Mouse (Mus musculus) subcutaneous adipose tissue, adult 2 months (tissue): ENCODE measurements around the gene Arhgef10l. TPM values are rescaled to one million over a fixed set of nuclear protein-coding genes. Genes with fewer than 3 reads are reported as not detected.

Experiments used
- polyA plus RNA-seq: library from polyadenylated mRNA; depleted of rRNA; stranded (reverse); fragments of >200 nt; gene quantifications from 2 replicates; pipeline ENCODE4 v1.2.3, GENCODE M21; 2012; ENCODE audit warnings: low replicate concordance; rRNA removed

Arhgef10l gene
- polyA plus RNA-seq, result 12.3 and 37.0 TPM in 2 replicates

GRCm38 (mm10) chr4:140665760-140666159, at the start of gene Arhgef10l:
Gene Arhgef10l, minus strand, starts transcription at chr4:140666012.

GRCm38 (mm10) chr4:140700269-140701018, 34.6 kb upstream of the Arhgef10l start, which contains the start of gene Rcc2:
Gene Rcc2, plus strand, starts transcription at chr4:140700541.

Other genes starting within 250 kb of the Arhgef10l start
- gene Rcc2, start 34.5 kb upstream of the Arhgef10l start, polyA plus RNA-seq, result 27.3 and 75.5 TPM in 2 replicates
- not detected in 2 replicates for gene Padi6, start 76.6 kb upstream of the Arhgef10l start, polyA plus RNA-seq
- 1.2 and 15.1 TPM in 2 replicates for gene Padi4, start 108.2 kb upstream of the Arhgef10l start, polyA plus RNA-seq
- 0.10 and 0.15 TPM in 2 replicates for gene Padi3, start 144.6 kb upstream of the Arhgef10l start, polyA plus RNA-seq
- gene Padi1, start 179.8 kb upstream of the Arhgef10l start, polyA plus RNA-seq, result 0.14 and 14.8 TPM in 2 replicates
- gene Padi2, start 240.3 kb upstream of the Arhgef10l start, polyA plus RNA-seq, result 1.3 and 13.8 TPM in 2 replicates